Mouse (Mus musculus) stomach, adult 2 months (tissue): ENCODE measurements around the gene Zfp777. TPM values are rescaled to one million over a fixed set of nuclear protein-coding genes. Genes with fewer than 3 reads are reported as not detected.

Source experiments
- polyA plus RNA-seq: library from polyadenylated mRNA; depleted of rRNA; stranded (reverse); fragments of >200 nt; gene quantifications from 2 replicates; pipeline ENCODE4 v1.2.3, GENCODE M21; 2012; rRNA removed

Gene Zfp777
- 9.9 and 10.4 TPM in 2 replicates for polyA plus RNA-seq

DNA sequence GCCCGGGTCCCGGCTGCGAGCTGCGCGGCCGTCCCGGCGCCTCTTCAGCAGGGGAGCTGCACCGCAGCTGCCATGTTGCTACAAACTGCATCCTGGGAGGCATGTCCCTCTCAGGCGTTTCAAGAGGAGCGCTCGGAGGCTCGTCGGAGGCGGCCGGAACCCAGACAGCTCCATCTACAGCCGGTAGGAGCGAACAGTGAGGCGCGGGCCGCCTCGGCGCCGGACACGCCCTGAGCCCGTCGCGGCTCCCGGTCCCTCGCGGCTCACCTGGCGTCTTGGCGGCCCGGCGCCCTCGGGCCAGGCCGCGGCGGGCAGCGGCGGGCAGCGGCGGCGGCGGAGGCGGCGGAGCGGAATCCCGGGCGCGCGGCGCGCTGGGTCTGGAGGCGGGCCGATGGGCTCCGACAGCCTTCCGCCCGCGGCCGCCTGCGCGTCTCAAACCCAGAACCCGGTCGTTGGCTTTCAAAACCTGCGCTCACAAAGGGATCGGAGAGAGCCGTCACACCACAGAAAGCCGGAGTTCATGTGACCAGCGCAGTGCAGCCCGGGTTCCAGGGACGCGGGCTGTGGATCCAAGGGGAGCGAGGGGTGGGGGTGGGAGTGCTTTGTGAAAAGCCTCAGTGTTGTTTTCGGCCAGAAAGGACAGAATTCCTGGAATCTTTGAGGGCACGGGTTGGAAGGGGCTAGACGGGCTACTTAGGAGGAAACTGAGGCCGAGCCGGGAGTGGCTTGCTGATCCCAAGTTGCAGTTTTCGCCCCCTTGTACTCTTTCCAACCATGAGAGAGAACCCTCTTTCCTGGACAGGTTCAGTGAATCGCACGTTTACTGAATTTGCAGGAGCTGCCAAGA, at the start of gene Zfp777:
Gene Zfp777, minus strand, starts transcription at position 486 of the 847 bp plus-strand sequence.

DNA sequence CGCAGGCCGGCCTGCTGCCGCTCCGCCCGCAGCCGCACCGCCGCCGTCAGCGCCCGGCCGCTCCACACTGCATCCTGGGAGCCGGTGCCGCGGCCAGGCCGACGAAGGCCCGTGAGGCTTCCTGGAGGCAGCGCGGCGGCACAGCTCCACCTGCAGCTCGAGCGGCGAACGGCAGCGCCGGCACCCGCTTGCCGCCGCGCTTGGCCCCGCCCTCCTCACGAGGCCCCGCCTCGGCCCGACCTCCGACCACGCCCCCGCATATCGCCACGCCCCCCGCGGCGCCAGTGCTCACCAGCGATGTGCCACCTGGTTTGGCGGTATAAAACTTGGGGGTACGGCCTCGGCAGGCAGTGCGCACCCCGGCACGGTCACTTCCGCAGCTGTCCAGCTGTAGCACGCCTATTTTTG, 37.8 kb upstream of the Zfp777 start, which contains the start of gene Zfp746:
Gene Zfp746, minus strand, starts transcription at position 123 of the 408 bp plus-strand sequence.

Other genes with a start within 250 kb of the Zfp777 start
- gene Pdia4, start 235.5 kb downstream of the Zfp777 start, polyA plus RNA-seq, result 3.7 and 6.4 TPM in 2 replicates
- 0.10 and 0.12 TPM in 2 replicates for gene Zfp786, start 218.0 kb downstream of the Zfp777 start, polyA plus RNA-seq
- gene Zfp398, start 213.2 kb downstream of the Zfp777 start, polyA plus RNA-seq, result 2.7 and 3.1 TPM in 2 replicates
- gene Zfp282, start 171.7 kb downstream of the Zfp777 start, polyA plus RNA-seq, result 3.1 and 3.4 TPM in 2 replicates
- gene Zfp212, start 128.4 kb downstream of the Zfp777 start, polyA plus RNA-seq, result 2.9 and 3.7 TPM in 2 replicates
- gene Zfp956, start 95.5 kb downstream of the Zfp777 start, polyA plus RNA-seq, result 3.1 and 4.2 TPM in 2 replicates
- 7.0 and 8.4 TPM in 2 replicates for gene Zfp746, start 37.7 kb upstream of the Zfp777 start, polyA plus RNA-seq